Mouse (Mus musculus): ENCODE results near the gene Tmem199. TPM values are rescaled to one million over a fixed set of nuclear protein-coding genes. Genes with fewer than 3 reads are reported as not detected.
A peak's percentile ranks its signal among the peaks of the same experiment; 100 is the strongest.

Tmem199 gene
- polyA plus RNA-seq, 1 experiment from 2014 or later: 91.8 TPM

GRCm38 (mm10) chr11:78465568-78466180 lies 46.3 kb downstream of the Tmem199 start, which contains the start of gene Slc46a1:
Gene Slc46a1, plus strand, starts transcription at chr11:78465697.
- H3K36me3 ChIP-seq: no peaks in the 10 kb centered on the region
- under 1% methylated on average over 41 of the region's 41 CpGs for WGBS

GRCm38 (mm10) chr11:78465116-78465515 lies 46.9 kb downstream of the Tmem199 start:
- WGBS: 17% methylated on average over 9 of the region's 9 CpGs
- H3K4me2 ChIP-seq: peak overlapping the region; percentile 88
- H3K27ac ChIP-seq (replicated peaks): peak overlapping the region; percentile 91; the same call in 1 of the 2 replicates
- H3K27me3 ChIP-seq: no peaks in the 10 kb centered on the region
- peak overlapping the region; percentile 82 for H3K4me3 ChIP-seq
- H3K4me1 ChIP-seq (replicated peaks): peaks cover 18% of the 10 kb centered on the region
- H3K9ac ChIP-seq: no peak overlapping the region
- H3K9me3 ChIP-seq: no peaks in the 10 kb centered on the region
- no peaks in the 10 kb centered on the region for H3K36me3 ChIP-seq
- no peak; the same call in 1 of the 2 replicates for ATAC-seq (ENCODE audit: low FRiP score, low read depth)

More at GRCm38 (mm10) chr11:78465568-78466180, 46.3 kb downstream of the Tmem199 start, which contains the start of gene Slc46a1:
- Histone ChIP-seq H3K4me2 (peak within 1 kb of the TSS; percentile 88), H3K27me3 (no peaks in the 10 kb centered on the region), H3K4me3 (peak within 1 kb of the TSS; percentile 82), H3K4me1 (replicated peaks) (peaks cover 18% of the 10 kb centered on the region), H3K9me3 (no peaks in the 10 kb centered on the region), H3K27ac (replicated peaks) (peak within 1 kb of the TSS; percentile 91), H3K9ac (peak within 1 kb of the TSS; percentile 86)
- ATAC-seq (ENCODE audit: low FRiP score, low read depth): peak; percentile 92

- no peak overlapping the region for H3K27ac ChIP-seq (replicated peaks)
- H3K9ac ChIP-seq: no peak overlapping the region
- H3K9me3 ChIP-seq: no peaks in the 10 kb centered on the region
- no peak overlapping the region for H3K4me3 ChIP-seq
- 70% methylated on average over 13 of the region's 13 CpGs for WGBS
- peaks cover 18% of the 10 kb centered on the region for H3K4me1 ChIP-seq (replicated peaks)
- H3K27me3 ChIP-seq: no peaks in the 10 kb centered on the region
- ATAC-seq (ENCODE audit: low FRiP score, low read depth): no peak
- no peak overlapping the region for H3K4me2 ChIP-seq
- H3K36me3 ChIP-seq: no peaks in the 10 kb centered on the region
Observed at GRCm38 (mm10) chr11:78463286-78464036, 48.5 kb downstream of the Tmem199 start.

GRCm38 (mm10) chr11:78462669-78463068 lies 49.3 kb downstream of the Tmem199 start:
- H3K27ac ChIP-seq (replicated peaks): no peak overlapping the region
- no peak for ATAC-seq (ENCODE audit: low FRiP score, low read depth)
- WGBS: 73% methylated on average over 5 of the region's 5 CpGs
- no peaks in the 10 kb centered on the region for H3K36me3 ChIP-seq
- no peaks in the 10 kb centered on the region for H3K27me3 ChIP-seq
- peaks cover 18% of the 10 kb centered on the region for H3K4me1 ChIP-seq (replicated peaks)
- H3K9ac ChIP-seq: no peak overlapping the region
- H3K9me3 ChIP-seq: no peaks in the 10 kb centered on the region
- no peak overlapping the region for H3K4me3 ChIP-seq
- H3K4me2 ChIP-seq: no peak overlapping the region

DNA sequence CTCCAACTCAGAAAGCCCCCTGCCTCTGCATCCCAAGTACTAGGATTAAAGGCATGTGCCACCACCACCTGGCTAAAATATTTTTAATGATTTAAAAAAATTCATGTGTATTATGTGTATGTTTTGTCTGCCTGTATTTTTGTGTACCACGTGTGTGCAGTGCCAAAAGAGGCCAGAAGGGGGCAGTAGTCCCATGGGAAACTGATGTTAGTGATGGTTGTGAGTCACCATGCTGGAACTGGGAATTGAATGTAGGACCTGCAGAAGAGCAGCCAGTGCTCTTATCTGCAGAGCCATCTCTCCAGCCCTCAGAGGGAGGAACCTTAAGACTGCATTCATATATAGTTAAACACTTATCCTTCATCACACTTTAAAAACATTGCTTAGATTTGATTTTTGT lies 50.1 kb downstream of the Tmem199 start:
- Histone ChIP-seq H3K4me1 (replicated peaks) (peaks cover 16% of the 10 kb centered on the region), H3K4me2 (no peak overlapping the region), H3K36me3 (no peaks in the 10 kb centered on the region), H3K4me3 (no peak overlapping the region), H3K9me3 (no peaks in the 10 kb centered on the region), H3K27ac (replicated peaks) (no peak overlapping the region), H3K27me3 (no peaks in the 10 kb centered on the region), H3K9ac (no peak overlapping the region)
- no peak for ATAC-seq (ENCODE audit: low FRiP score, low read depth)
- 74% methylated on average over 1 of the region's 1 CpGs for WGBS

GRCm38 (mm10) chr11:78458740-78459139 lies 53.2 kb downstream of the Tmem199 start:
- no peaks in the 10 kb centered on the region for H3K9me3 ChIP-seq
- H3K36me3 ChIP-seq: no peaks in the 10 kb centered on the region
- ATAC-seq (ENCODE audit: low FRiP score, low read depth): no peak
- no peak overlapping the region for H3K4me2 ChIP-seq
- WGBS: 83% methylated on average over 17 of the region's 17 CpGs
- H3K4me3 ChIP-seq: no peak overlapping the region
- no peak overlapping the region for H3K9ac ChIP-seq
- H3K4me1 ChIP-seq (replicated peaks): no peaks in the 10 kb centered on the region
- H3K27ac ChIP-seq (replicated peaks): no peak overlapping the region
- no peaks in the 10 kb centered on the region for H3K27me3 ChIP-seq

Other genes starting within 250 kb of the Tmem199 start
- 0.26 and 0.32 TPM in 2 replicates for gene BC030499, start 221.3 kb downstream of the Tmem199 start, polyA plus RNA-seq (2015; fragmentation: Nextera tagmentation; extraction: Ambion mirVana)
- gene Spag5, start 210.6 kb downstream of the Tmem199 start, polyA plus RNA-seq (2015; fragmentation: Nextera tagmentation; extraction: Ambion mirVana): 9.7 and 14.0 TPM in 2 replicates
- gene Aldoc, start 189.2 kb downstream of the Tmem199 start, polyA plus RNA-seq (2015; fragmentation: Nextera tagmentation; extraction: Ambion mirVana): 318 and 319 TPM in 2 replicates
- gene Pigs, start 183.8 kb downstream of the Tmem199 start, polyA plus RNA-seq (2015; fragmentation: Nextera tagmentation; extraction: Ambion mirVana): 84.6 and 92.9 TPM in 2 replicates
- gene Unc119, start 168.7 kb downstream of the Tmem199 start, polyA plus RNA-seq (2015; fragmentation: Nextera tagmentation; extraction: Ambion mirVana): 88.3 and 94.3 TPM in 2 replicates
- not detected in 2 replicates for gene Foxn1, start 125.6 kb downstream of the Tmem199 start, polyA plus RNA-seq (2015; fragmentation: Nextera tagmentation; extraction: Ambion mirVana)
- not detected in 2 replicates for gene Slc13a2, start 90.0 kb downstream of the Tmem199 start, polyA plus RNA-seq (2015; fragmentation: Nextera tagmentation; extraction: Ambion mirVana)
- gene Slc46a1, start 46.5 kb downstream of the Tmem199 start, polyA plus RNA-seq (2015; fragmentation: Nextera tagmentation; extraction: Ambion mirVana): 26.0 and 28.4 TPM in 2 replicates
- gene Sarm1, start 14.4 kb downstream of the Tmem199 start, polyA plus RNA-seq (2015; fragmentation: Nextera tagmentation; extraction: Ambion mirVana): 47.3 and 53.2 TPM in 2 replicates
- 157 and 165 TPM in 2 replicates for gene Vtn, start 13.1 kb downstream of the Tmem199 start, polyA plus RNA-seq (2015; fragmentation: Nextera tagmentation; extraction: Ambion mirVana)
- gene Sebox, start 8.7 kb downstream of the Tmem199 start, polyA plus RNA-seq (2015; fragmentation: Nextera tagmentation; extraction: Ambion mirVana): 0.12 and 0.14 TPM in 2 replicates
- 181 and 189 TPM in 2 replicates for gene Poldip2, start within 50 bp of the Tmem199 start, polyA plus RNA-seq (2015; fragmentation: Nextera tagmentation; extraction: Ambion mirVana)
- gene Tnfaip1, start 24.2 kb upstream of the Tmem199 start, polyA plus RNA-seq (2015; fragmentation: Nextera tagmentation; extraction: Ambion mirVana): 63.0 and 64.6 TPM in 2 replicates
- 121 and 125 TPM in 2 replicates for gene Ift20, start 24.2 kb upstream of the Tmem199 start, polyA plus RNA-seq (2015; fragmentation: Nextera tagmentation; extraction: Ambion mirVana)
- gene Tmem97, start 38.6 kb upstream of the Tmem199 start, polyA plus RNA-seq (2015; fragmentation: Nextera tagmentation; extraction: Ambion mirVana): 44.5 and 45.7 TPM in 2 replicates
- 22.4 and 24.0 TPM in 2 replicates for gene Nlk, start 185.2 kb upstream of the Tmem199 start, polyA plus RNA-seq (2015; fragmentation: Nextera tagmentation; extraction: Ambion mirVana)
- 28.0 and 28.4 TPM in 2 replicates for gene Ccnq, start 239.6 kb upstream of the Tmem199 start, polyA plus RNA-seq (2015; fragmentation: Nextera tagmentation; extraction: Ambion mirVana)